Mouse (Mus musculus) lung, embryonic 16.5 days (tissue): ENCODE results near the gene Nktr. TPM values are rescaled to one million over a fixed set of nuclear protein-coding genes. Genes with fewer than 3 reads are reported as not detected.

Source experiments
- ATAC-seq: fragments of 200-750 bp; cut with Nextera tagmentation; 2 replicates; pipeline ENCODE4 v1.8.0; 2017; ENCODE audit warnings: low read depth, mild to moderate bottlenecking, moderate library complexity
- H3K27ac ChIP-seq: fragments of 300-500 bp; sonication (generic); 2 replicates; pipeline ENCODE4 v1.5.1; 2014; ENCODE audit warnings: mild to moderate bottlenecking, control low read depth, low read length
- H3K27me3 ChIP-seq: fragments of 300-500 bp; sonication (generic); 2 replicates; pipeline ENCODE4 v1.6.1; 2014; ENCODE audit warnings: low read depth, low read length, mixed read lengths; ENCODE audit not compliant: control insufficient read depth, insufficient read depth
- H3K36me3 ChIP-seq: fragments of 300-500 bp; sonication (generic); 2 replicates; pipeline ENCODE4 v1.6.1; 2014; ENCODE audit warnings: low read length; ENCODE audit not compliant: control insufficient read depth, insufficient read depth
- H3K4me1 ChIP-seq: fragments of 300-500 bp; sonication (generic); replicated peaks from 2 replicates; pipeline ENCODE4 v1.6.1; 2014; ENCODE audit warnings: low read length, mixed read lengths; ENCODE audit not compliant: control insufficient read depth, insufficient read depth
- H3K4me2 ChIP-seq: fragments of 300-500 bp; sonication (generic); 2 replicates; pipeline ENCODE4 v1.6.1; 2014; ENCODE audit warnings: low read depth, low read length, control low read depth
- H3K4me3 ChIP-seq: fragments of 300-500 bp; sonication (generic); 2 replicates; pipeline ENCODE4 v1.5.1; 2014; ENCODE audit warnings: mild to moderate bottlenecking, low read length, control low read depth
- H3K9ac ChIP-seq: fragments of 300-500 bp; sonication (generic); 2 replicates; pipeline ENCODE4 v1.6.1; 2014; ENCODE audit warnings: low read length, control low read depth
- H3K9me3 ChIP-seq: fragments of 300-500 bp; sonication (generic); 2 replicates; pipeline ENCODE4 v1.6.1; 2016; ENCODE audit warnings: low read length; ENCODE audit not compliant: control insufficient read depth
- WGBS: fragments of 180-500 bp; shearing (Covaris S2); extraction: QIAGEN DNeasy Blood & Tissue Kit; methylation state at CpG from one replicate; pipeline ENCODE4 v1.1.7; 2014; 5-methylcytosine and 5-hydroxymethylcytosine counted together
- polyA plus RNA-seq: library from polyadenylated mRNA; unstranded; fragments of >200 nt; fragmentation: Nextera tagmentation; extraction: Ambion mirVana; gene quantifications from 2 replicates; pipeline ENCODE4 v1.2.1, GENCODE M21; 2015

The Nktr gene
- polyA plus RNA-seq, 1 experiment from 2014 or later, result 69.5 TPM

DNA sequence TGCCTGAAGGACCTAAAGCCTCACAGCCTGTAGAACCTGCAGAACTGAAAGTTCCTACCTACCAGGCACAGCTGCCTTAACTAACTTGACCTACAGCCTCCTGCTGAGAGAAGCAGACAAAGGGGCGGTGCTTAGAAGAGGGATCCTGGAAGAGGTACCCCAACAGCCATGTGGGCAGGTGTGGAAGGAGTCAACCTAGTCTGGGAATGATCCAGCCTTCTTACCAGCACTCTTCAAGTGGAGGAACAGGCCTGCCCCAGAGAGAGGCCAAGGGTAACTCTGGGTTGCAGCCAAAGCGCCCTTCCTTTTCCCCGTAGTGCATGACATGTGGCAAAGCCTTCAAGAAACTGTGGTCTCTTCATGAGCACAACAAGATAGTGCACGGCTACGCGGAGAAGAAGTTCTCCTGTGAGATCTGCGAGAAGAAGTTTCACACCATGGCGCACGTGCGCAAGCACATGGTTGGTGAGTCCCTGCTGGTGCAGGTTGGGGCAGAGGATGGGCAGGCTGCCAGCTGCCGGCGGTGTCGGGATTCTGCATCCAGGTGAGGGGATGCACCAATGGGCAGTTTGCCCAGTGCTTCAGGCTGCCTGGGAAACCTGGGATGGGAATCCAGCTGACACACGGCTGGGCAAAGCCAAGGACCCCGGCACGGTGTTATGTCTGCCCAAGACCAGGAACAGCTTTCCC lies 46.3 kb downstream of the Nktr start:
- no peak overlapping the region for H3K9ac ChIP-seq
- H3K27me3 ChIP-seq, result no peaks in the 10 kb centered on the region
- 79% methylated on average over 16 of the region's 16 CpGs for WGBS
- H3K4me1 ChIP-seq, result peaks cover 18% of the 10 kb centered on the region
- peaks cover 31% of the 10 kb centered on the region for H3K36me3 ChIP-seq
- no peak overlapping the region for H3K4me2 ChIP-seq
- H3K9me3 ChIP-seq, result no peaks in the 10 kb centered on the region
- H3K27ac ChIP-seq, result 0 out of 2 replicates have a peak overlapping the region, but pooled peaks have one; percentile 45
- H3K4me3 ChIP-seq, result no peak overlapping the region
- ATAC-seq, result peak; percentile 51

DNA sequence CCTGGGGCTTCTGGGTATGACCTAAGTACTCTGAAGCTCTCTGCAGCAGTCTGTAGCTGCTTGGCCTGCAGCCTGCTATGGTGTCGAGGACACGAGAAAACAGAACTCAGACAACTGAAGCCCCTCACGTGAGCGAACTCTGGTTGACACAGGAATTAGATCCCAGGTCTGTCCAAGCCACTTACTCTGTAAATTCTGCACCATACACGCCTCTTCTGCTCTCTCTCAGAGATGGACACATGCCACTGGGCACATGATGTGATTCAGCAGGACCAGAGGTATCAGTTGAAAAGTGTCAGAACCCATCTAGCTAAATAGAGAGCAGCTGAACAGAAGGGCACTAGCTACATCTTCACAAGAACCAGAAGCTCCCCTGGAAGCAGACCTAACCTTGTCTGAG lies 53.4 kb downstream of the Nktr start:
- H3K27me3 ChIP-seq, result peaks cover 17% of the 10 kb centered on the region
- H3K4me1 ChIP-seq, result no peaks in the 10 kb centered on the region
- no peak for ATAC-seq
- WGBS, result 54% methylated on average over 5 of the region's 5 CpGs
- H3K27ac ChIP-seq, result no peak overlapping the region
- no peak overlapping the region for H3K4me2 ChIP-seq
- no peak overlapping the region for H3K4me3 ChIP-seq
- no peaks in the 10 kb centered on the region for H3K9me3 ChIP-seq
- peaks cover 10% of the 10 kb centered on the region for H3K36me3 ChIP-seq
- H3K9ac ChIP-seq, result no peak overlapping the region

DNA sequence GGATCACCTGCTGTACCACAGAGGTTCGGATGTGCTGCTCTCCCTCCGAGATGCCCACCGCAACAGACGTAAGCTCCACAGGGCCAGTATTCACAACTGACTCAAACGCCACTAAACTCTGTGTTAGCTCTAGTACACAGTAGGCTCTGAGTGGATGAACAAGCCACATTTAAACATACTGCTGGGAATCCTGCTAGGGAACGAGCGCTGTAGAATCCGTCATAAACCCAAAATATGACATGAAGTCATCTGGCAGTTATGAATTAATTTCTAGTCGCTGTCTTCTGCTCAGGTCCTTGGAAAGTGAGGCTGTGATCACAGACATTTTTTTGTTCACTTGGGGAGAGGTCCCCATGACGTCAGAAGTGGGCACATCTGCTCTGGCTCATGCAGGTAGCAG lies 57.0 kb downstream of the Nktr start:
- Histone ChIP-seq H3K4me3 (no peak overlapping the region), H3K27ac (no peak overlapping the region), H3K9ac (no peak overlapping the region), H3K4me2 (no peak overlapping the region), H3K27me3 (peaks cover 34% of the 10 kb centered on the region), H3K4me1 (peaks cover 10% of the 10 kb centered on the region), H3K9me3 (no peaks in the 10 kb centered on the region), H3K36me3 (no peaks in the 10 kb centered on the region)
- no peak for ATAC-seq
- WGBS, result 78% methylated on average over 10 of the region's 10 CpGs

DNA sequence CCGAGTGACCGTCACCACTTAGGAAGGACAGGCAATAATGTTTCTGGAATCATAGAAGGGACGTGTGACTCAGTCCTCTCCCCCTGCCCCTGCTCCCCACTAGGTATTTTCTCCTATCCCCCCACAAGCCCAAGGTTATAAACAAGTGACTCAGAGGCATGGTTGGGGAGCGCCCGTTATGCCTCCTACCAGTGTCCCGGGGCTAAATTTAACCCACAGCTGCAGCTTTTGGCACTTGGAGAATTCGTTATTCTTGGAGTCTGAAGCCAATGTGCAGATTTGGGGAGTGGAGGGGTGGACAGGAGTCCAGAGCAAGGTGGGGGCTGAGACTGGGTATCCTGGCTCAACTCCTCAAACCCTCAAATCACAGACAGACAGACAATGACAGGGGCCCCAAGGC lies 57.5 kb downstream of the Nktr start:
- Histone ChIP-seq H3K4me3 (no peak overlapping the region), H3K4me1 (peaks cover 10% of the 10 kb centered on the region), H3K27me3 (peaks cover 34% of the 10 kb centered on the region), H3K9ac (no peak overlapping the region), H3K4me2 (no peak overlapping the region), H3K9me3 (no peaks in the 10 kb centered on the region), H3K27ac (no peak overlapping the region), H3K36me3 (no peaks in the 10 kb centered on the region)
- no peak for ATAC-seq
- WGBS, result 68% methylated on average over 7 of the region's 7 CpGs

GRCm38 (mm10) chr9:121777484-121778065 lies 58.6 kb downstream of the Nktr start, which contains the start of gene Klhl40:
Gene Klhl40, plus strand, starts transcription at chr9:121777607.
- H3K4me2 ChIP-seq, result peak within 1 kb of the TSS; percentile 62
- no peaks in the 10 kb centered on the region for H3K36me3 ChIP-seq
- ATAC-seq, result peak; percentile 41; the same call in 1 of the 2 replicates
- no peaks in the 10 kb centered on the region for H3K9me3 ChIP-seq
- 0 out of 2 replicates have a peak within 1 kb of the TSS, but pooled peaks have one; percentile 19 for H3K9ac ChIP-seq
- H3K27ac ChIP-seq, result no peak within 1 kb of the TSS
- peaks cover 10% of the 10 kb centered on the region for H3K4me1 ChIP-seq
- peak within 1 kb of the TSS; percentile 37 for H3K4me3 ChIP-seq
- H3K27me3 ChIP-seq, result peaks cover 34% of the 10 kb centered on the region
- 13% methylated on average over 27 of the region's 30 CpGs for WGBS

- H3K27me3 ChIP-seq, result peaks cover 34% of the 10 kb centered on the region
- WGBS, result 14% methylated on average over 53 of the region's 54 CpGs
- no peaks in the 10 kb centered on the region for H3K9me3 ChIP-seq
- H3K4me2 ChIP-seq, result peak overlapping the region; percentile 62
- H3K9ac ChIP-seq, result 0 out of 2 replicates have a peak overlapping the region, but pooled peaks have one; percentile 19
- H3K36me3 ChIP-seq, result no peaks in the 10 kb centered on the region
- peak; percentile 27; the same call in 1 of the 2 replicates for ATAC-seq
- no peak overlapping the region for H3K27ac ChIP-seq
- H3K4me3 ChIP-seq, result peak overlapping the region; percentile 37
- H3K4me1 ChIP-seq, result peaks cover 10% of the 10 kb centered on the region
Measured at GRCm38 (mm10) chr9:121778066-121778624, 59.2 kb downstream of the Nktr start.

GRCm38 (mm10) chr9:121784801-121785200 lies 65.8 kb downstream of the Nktr start:
- no peaks in the 10 kb centered on the region for H3K27me3 ChIP-seq
- no peak for ATAC-seq
- no peak overlapping the region for H3K4me2 ChIP-seq
- H3K9me3 ChIP-seq, result no peaks in the 10 kb centered on the region
- no peaks in the 10 kb centered on the region for H3K36me3 ChIP-seq
- no peaks in the 10 kb centered on the region for H3K4me1 ChIP-seq
- no peak overlapping the region for H3K27ac ChIP-seq
- no peak overlapping the region for H3K9ac ChIP-seq
- 76% methylated on average over 12 of the region's 12 CpGs for WGBS
- no peak overlapping the region for H3K4me3 ChIP-seq

- no peak for ATAC-seq
- Histone ChIP-seq H3K4me3 (no peak overlapping the region), H3K9ac (no peak overlapping the region), H3K9me3 (no peaks in the 10 kb centered on the region), H3K36me3 (no peaks in the 10 kb centered on the region), H3K27me3 (no peaks in the 10 kb centered on the region), H3K4me2 (no peak overlapping the region), H3K4me1 (no peaks in the 10 kb centered on the region), H3K27ac (no peak overlapping the region)
- 67% methylated on average over 8 of the region's 8 CpGs for WGBS
Measured at GRCm38 (mm10) chr9:121785261-121785660, 66.3 kb downstream of the Nktr start.

DNA sequence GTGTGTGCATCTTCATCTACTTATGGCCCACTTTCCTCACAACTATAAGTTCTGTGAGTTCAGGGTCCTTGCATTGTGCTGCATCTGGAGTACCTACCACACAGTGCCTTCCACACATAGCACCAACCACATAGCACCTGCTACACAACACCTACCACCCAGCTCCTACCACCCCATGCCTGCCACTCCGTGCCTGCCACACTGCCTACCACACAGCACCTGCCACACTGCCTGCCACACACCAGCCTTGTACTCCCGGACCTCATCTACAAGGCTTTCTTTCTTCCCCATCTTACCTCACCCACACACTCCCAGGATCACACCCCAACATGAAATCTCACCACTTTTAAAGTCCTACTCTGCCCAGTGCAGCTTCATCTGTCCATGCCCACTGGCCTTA lies 67.4 kb downstream of the Nktr start:
- no peak for ATAC-seq
- Histone ChIP-seq H3K36me3 (no peaks in the 10 kb centered on the region), H3K4me2 (no peak overlapping the region), H3K9ac (no peak overlapping the region), H3K27me3 (no peaks in the 10 kb centered on the region), H3K4me1 (no peaks in the 10 kb centered on the region), H3K27ac (no peak overlapping the region), H3K9me3 (no peaks in the 10 kb centered on the region), H3K4me3 (no peak overlapping the region)
- WGBS, result 63% methylated on average over 2 of the region's 2 CpGs
